Mouse (Mus musculus): Measurements from ENCODE around the gene 4430402I18Rik.

- no peak for TF ChIP-seq ZC3H11A (IDR thresholded peaks at IDR 0.05; ENCODE audit: low read depth, low read length)
- TF ChIP-seq POLR2A (IDR thresholded peaks at IDR 0.05; ENCODE audit: low read depth, low read length): no peak
- TF ChIP-seq CTCF (conservative IDR thresholded peaks at IDR 0.05 in 1 of 2, IDR thresholded peaks at IDR 0.05 in 1 of 2; ENCODE audit: low read depth in 2 of 2, low read length in 2 of 2): no peak
- no peak for TF ChIP-seq ETS1 (conservative IDR thresholded peaks at IDR 0.05; ENCODE audit: low read depth, low read length)
- TF ChIP-seq POLR2AphosphoS2 (IDR thresholded peaks at IDR 0.05; ENCODE audit: low read depth, low read length): no peak
- TF ChIP-seq MXI1 (IDR thresholded peaks at IDR 0.05; ENCODE audit: low read depth, low read length): no peak
Measured at GRCm38 (mm10) chr19:28902806-28903205, 64.8 kb downstream of the 4430402I18Rik start.
